Mouse (Mus musculus) myocyte (in vitro differentiated cells): ENCODE measurements around the gene Slc15a2. TPM values are rescaled to one million over a fixed set of nuclear protein-coding genes. Genes with fewer than 3 reads are reported as not detected.

Source experiments
- H3K27me3 ChIP-seq: one replicate; pipeline ENCODE4 v1.6.1; 2011; ENCODE audit not compliant: control insufficient read depth, insufficient read depth, insufficient read length
- H3K36me3 ChIP-seq: one replicate; pipeline ENCODE4 v1.6.1; 2011; ENCODE audit not compliant: control insufficient read depth, insufficient read depth
- H3K4me2 ChIP-seq: one replicate; pipeline ENCODE4 v1.6.1; 2011; ENCODE audit warnings: low read depth, control low read depth
- H3K4me3 ChIP-seq: one replicate; pipeline ENCODE4 v1.5.1; 2011; ENCODE audit warnings: mild to moderate bottlenecking, control low read depth, moderate library complexity
- H3K79me2 ChIP-seq: one replicate; pipeline ENCODE4 v1.6.1; 2011; ENCODE audit not compliant: control insufficient read depth, insufficient read depth
- H3ac ChIP-seq: one replicate; pipeline ENCODE4 v1.6.1; 2011; ENCODE audit not compliant: control insufficient read depth, insufficient read length
- CEBPB ChIP-seq: IDR thresholded peaks from 2 replicates; pipeline ENCODE4 v1.6.1; 2011; ENCODE audit warnings: mild to moderate bottlenecking, moderate library complexity; ENCODE audit not compliant: poor library complexity, insufficient read depth, severe bottlenecking
- E2F4 ChIP-seq: IDR thresholded peaks from one replicate; pipeline ENCODE4 v1.6.1; 2011; ENCODE audit warnings: mild to moderate bottlenecking, control low read depth, moderate library complexity; ENCODE audit not compliant: insufficient read depth
- MAX ChIP-seq: IDR thresholded peaks from one replicate; pipeline ENCODE4 v1.6.1; 2011; ENCODE audit warnings: low read depth, mild to moderate bottlenecking, control low read depth
- MYOD1 ChIP-seq, 3 experiments: IDR thresholded peaks; one replicate each; pipeline ENCODE4 v1.6.1; 2011; ENCODE audit warnings: control low read depth in 2 of 3, low read depth in 2 of 3, mild to moderate bottlenecking in 2 of 3, moderate library complexity in 1 of 3; ENCODE audit not compliant: insufficient read length in 2 of 3, control insufficient read depth in 1 of 3
- MYOG ChIP-seq, 3 experiments: IDR thresholded peaks; one replicate each; pipeline ENCODE4 v1.6.1; 2011; ENCODE audit warnings: control low read depth in 2 of 3, low read depth in 2 of 3, mild to moderate bottlenecking in 2 of 3; ENCODE audit not compliant: insufficient read length in 2 of 3, control insufficient read depth in 1 of 3, insufficient read depth in 1 of 3
- POLR2A ChIP-seq: IDR thresholded peaks from one replicate; pipeline ENCODE4 v1.6.1; 2011; ENCODE audit warnings: low read depth, mild to moderate bottlenecking, control low read depth, moderate library complexity; ENCODE audit not compliant: insufficient read length
- POLR2AphosphoS2 ChIP-seq: IDR thresholded peaks from one replicate; pipeline ENCODE4 v1.6.1; 2011; ENCODE audit warnings: low read depth, control low read depth; ENCODE audit not compliant: insufficient read length
- REST ChIP-seq: IDR thresholded peaks from one replicate; pipeline ENCODE4 v1.6.1; 2011; ENCODE audit warnings: mild to moderate bottlenecking, control low read depth, moderate library complexity; ENCODE audit not compliant: insufficient read depth, insufficient read length
- SRF ChIP-seq: IDR thresholded peaks from one replicate; pipeline ENCODE4 v1.6.1; 2011; ENCODE audit warnings: low read depth; ENCODE audit not compliant: control insufficient read depth, insufficient read length
- TCF12 ChIP-seq: IDR thresholded peaks from one replicate; pipeline ENCODE4 v1.6.1; 2011; ENCODE audit warnings: mild to moderate bottlenecking, control low read depth; ENCODE audit not compliant: poor library complexity, insufficient read depth, severe bottlenecking
- TCF3 ChIP-seq: IDR thresholded peaks from one replicate; pipeline ENCODE4 v1.6.1; 2011; ENCODE audit warnings: low read depth, control low read depth; ENCODE audit not compliant: insufficient read length
- USF1 ChIP-seq: IDR thresholded peaks from one replicate; pipeline ENCODE4 v1.6.1; 2011; ENCODE audit warnings: low read depth, mild to moderate bottlenecking, control low read depth, moderate library complexity
- polyA plus RNA-seq: library from polyadenylated mRNA; unstranded; fragments of >200 nt; fragmentation: generic; extraction: Trizol; gene quantifications from one replicate; pipeline ENCODE4 v1.2.1, GENCODE M21; 2012; ENCODE audit warnings: missing spikeins

The Slc15a2 gene
- not detected for polyA plus RNA-seq

GRCm38 (mm10) chr16:36784594-36785313 lies at the start of gene Slc15a2:
TSS of gene Slc15a2 (minus strand) at chr16:36784962.
- no peak for TF ChIP-seq CEBPB
- no peak for TF ChIP-seq TCF3
- TF ChIP-seq MYOD1 (IDR thresholded peaks at IDR 0.05; ENCODE audit: control insufficient read depth in 1 of 3, insufficient read length in 2 of 3, low read depth in 2 of 3), result no peak
- TF ChIP-seq E2F4, result no peak
- TF ChIP-seq SRF, result no peak
- TF ChIP-seq REST, result no peak
- TF ChIP-seq MAX, result no peak
- no peak for TF ChIP-seq POLR2AphosphoS2
- TF ChIP-seq TCF12, result no peak
- TF ChIP-seq USF1, result no peak
- TF ChIP-seq POLR2A, result no peak
- no peak for TF ChIP-seq MYOG (IDR thresholded peaks at IDR 0.05; ENCODE audit: control insufficient read depth in 1 of 3, insufficient read depth in 1 of 3, insufficient read length in 2 of 3, low read depth in 2 of 3)
- Histone ChIP-seq H3K4me2 (no peak within 1 kb of the TSS), H3K4me3 (no peak within 1 kb of the TSS), H3K79me2 (no peaks in the 10 kb centered on the region), H3K36me3 (no peaks in the 10 kb centered on the region), H3K27me3 (no peaks in the 10 kb centered on the region), H3ac (no peak within 1 kb of the TSS)

GRCm38 (mm10) chr16:36828820-36829219 lies 44.1 kb upstream of the Slc15a2 start:
- peak overlapping the region; percentile 78 for H3K4me2 ChIP-seq
- H3K27me3 ChIP-seq, result no peaks in the 10 kb centered on the region
- H3K36me3 ChIP-seq, result no peaks in the 10 kb centered on the region
- peak overlapping the region; percentile 59 for H3K4me3 ChIP-seq
- peaks cover 10% of the 10 kb centered on the region for H3K79me2 ChIP-seq
- TF ChIP-seq MYOD1 (IDR thresholded peaks at IDR 0.05; ENCODE audit: control insufficient read depth in 1 of 3, insufficient read length in 2 of 3, low read depth in 2 of 3) (no peak), CEBPB (no peak), USF1 (no peak), SRF (no peak), TCF12 (no peak)
- peak overlapping the region; percentile 37 for H3ac ChIP-seq

- H3K79me2 ChIP-seq, result peaks cover 10% of the 10 kb centered on the region
- peak within 1 kb of the TSS; percentile 59 for H3K4me3 ChIP-seq
- no peaks in the 10 kb centered on the region for H3K27me3 ChIP-seq
- peak within 1 kb of the TSS; percentile 37 for H3ac ChIP-seq
- peak within 1 kb of the TSS; percentile 84 for H3K4me2 ChIP-seq
- H3K36me3 ChIP-seq, result no peaks in the 10 kb centered on the region
- peak; percentile 69 for TF ChIP-seq POLR2A
- no peak for TF ChIP-seq TCF12
- TF ChIP-seq MYOG (IDR thresholded peaks at IDR 0.05; ENCODE audit: control insufficient read depth in 1 of 3, insufficient read depth in 1 of 3, insufficient read length in 2 of 3, low read depth in 2 of 3), result peak in 2 of 3 experiments; percentile 62 to 68
- peak in 2 of 3 experiments; percentile 64 to 76 for TF ChIP-seq MYOD1 (IDR thresholded peaks at IDR 0.05; ENCODE audit: control insufficient read depth in 1 of 3, insufficient read length in 2 of 3, low read depth in 2 of 3)
- TF ChIP-seq SRF, result no peak
- TF ChIP-seq REST, result no peak
- no peak for TF ChIP-seq TCF3
- peak; percentile 41 for TF ChIP-seq POLR2AphosphoS2
- TF ChIP-seq CEBPB, result no peak
- TF ChIP-seq USF1, result no peak
- no peak for TF ChIP-seq MAX
- TF ChIP-seq E2F4, result no peak
Observed at GRCm38 (mm10) chr16:36828054-36828786, 43.5 kb upstream of the Slc15a2 start, which contains the start of gene Iqcb1. TSS of gene Iqcb1 (plus strand) at chr16:36828385.

GRCm38 (mm10) chr16:36827611-36828053 lies 42.9 kb upstream of the Slc15a2 start:
- H3K4me2 ChIP-seq, result peak overlapping the region; percentile 84
- H3K4me3 ChIP-seq, result peak overlapping the region; percentile 59
- no peaks in the 10 kb centered on the region for H3K27me3 ChIP-seq
- H3K36me3 ChIP-seq, result no peaks in the 10 kb centered on the region
- H3ac ChIP-seq, result peak overlapping the region; percentile 37
- H3K79me2 ChIP-seq, result peaks cover 10% of the 10 kb centered on the region
- TF ChIP-seq SRF (no peak), POLR2AphosphoS2 (no peak), MYOD1 (IDR thresholded peaks at IDR 0.05; ENCODE audit: control insufficient read depth in 1 of 3, insufficient read length in 2 of 3, low read depth in 2 of 3) (no peak), MAX (no peak), MYOG (IDR thresholded peaks at IDR 0.05; ENCODE audit: control insufficient read depth in 1 of 3, insufficient read depth in 1 of 3, insufficient read length in 2 of 3, low read depth in 2 of 3) (no peak), POLR2A (no peak)
